Mouse (Mus musculus): ENCODE data around the gene Trim60.

The Trim60 gene

DNA sequence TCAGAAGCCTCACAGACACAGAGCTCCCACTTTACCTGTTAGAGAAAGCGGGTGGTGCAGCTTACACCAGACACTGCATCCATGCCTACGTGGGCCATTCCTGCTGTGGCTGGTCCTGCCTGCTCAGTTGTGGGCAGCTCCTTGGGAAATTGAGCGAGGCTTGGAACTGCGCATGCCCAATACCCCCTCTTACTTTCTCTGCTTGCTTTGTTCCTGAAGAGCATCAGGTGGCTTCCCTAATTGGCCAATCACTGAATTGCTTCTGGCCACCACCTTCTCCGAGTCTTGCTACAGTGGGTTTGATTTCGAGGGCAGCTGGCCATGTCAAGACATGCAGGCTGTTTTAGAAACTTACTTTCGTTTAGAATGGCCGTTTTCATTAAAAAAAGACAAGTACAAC, at the start of gene Trim60, which contains the start of gene Trim61:
Trim60 (minus strand) TSS at position 162 of the 400 bp plus-strand sequence.
Trim61 (minus strand) TSS at position 101 of the 400 bp plus-strand sequence.
- no peak for DNase-seq

- DNase-seq = no peak
Observed at GRCm38 (mm10) chr8:65067694-65068472, 49.5 kb upstream of the Trim60 start.

DNA sequence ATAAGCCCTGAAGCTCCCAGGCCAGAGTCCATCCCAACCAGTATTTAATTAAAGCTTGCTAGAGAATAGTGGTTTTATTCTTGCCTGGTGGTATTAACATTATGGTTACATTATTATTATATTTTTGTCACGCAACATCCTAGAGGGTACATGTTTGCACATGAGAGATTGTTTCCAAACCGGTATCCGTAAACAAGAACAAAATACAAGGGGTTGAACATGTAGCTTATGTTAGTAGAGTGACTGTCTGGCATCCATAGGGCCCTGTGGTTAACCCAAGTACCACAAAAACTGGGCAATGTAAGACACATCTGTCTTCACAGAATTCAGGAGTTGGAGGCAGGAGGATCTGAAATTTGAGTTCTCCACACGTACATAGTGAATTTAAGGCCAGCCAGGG, 48.6 kb upstream of the Trim60 start:
- no peak for DNase-seq

DNA sequence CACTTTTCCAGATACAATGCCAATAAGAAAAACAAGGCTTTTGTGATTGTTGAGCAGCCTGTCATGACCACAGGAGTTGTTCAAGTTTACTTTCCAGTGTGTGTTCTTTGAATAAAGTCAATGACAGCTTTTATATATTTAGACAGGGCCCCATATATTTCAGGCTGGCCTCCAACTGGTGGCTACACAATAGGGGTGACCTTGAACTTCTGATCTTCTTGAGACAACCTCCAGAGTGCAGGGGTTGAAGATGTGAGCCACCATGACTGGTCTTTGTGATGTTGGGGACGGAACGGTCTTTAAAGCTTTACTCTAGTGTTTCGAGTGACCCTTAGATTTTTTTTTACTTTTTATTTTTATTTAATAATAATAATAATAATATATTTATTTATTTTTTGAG, 47.2 kb upstream of the Trim60 start:
- DNase-seq = no peak

DNA sequence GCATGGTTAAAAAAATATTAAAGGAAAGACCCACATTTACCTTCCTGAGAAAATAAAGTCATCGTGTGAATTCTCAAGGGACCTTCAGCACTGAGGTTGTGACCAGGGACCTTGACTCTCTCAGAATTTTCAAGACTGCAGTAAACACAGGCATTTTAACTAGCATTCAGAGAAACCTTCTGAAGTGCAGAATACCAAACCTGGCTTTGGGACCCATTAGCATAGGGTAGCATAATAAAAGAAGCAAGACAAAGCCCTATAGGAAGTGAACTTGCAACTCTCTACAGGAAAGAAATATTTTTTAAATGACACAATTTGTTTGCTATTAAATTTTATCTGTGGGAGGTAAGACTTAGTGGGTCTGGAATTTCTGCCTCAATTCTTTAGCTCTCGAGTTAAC, 45.7 kb upstream of the Trim60 start:
- no peak for DNase-seq

GRCm38 (mm10) chr8:65062195-65062594, 43.8 kb upstream of the Trim60 start:
- DNase-seq = no peak

- no peak for DNase-seq
Observed at GRCm38 (mm10) chr8:65056722-65057121, 38.3 kb upstream of the Trim60 start.

DNA sequence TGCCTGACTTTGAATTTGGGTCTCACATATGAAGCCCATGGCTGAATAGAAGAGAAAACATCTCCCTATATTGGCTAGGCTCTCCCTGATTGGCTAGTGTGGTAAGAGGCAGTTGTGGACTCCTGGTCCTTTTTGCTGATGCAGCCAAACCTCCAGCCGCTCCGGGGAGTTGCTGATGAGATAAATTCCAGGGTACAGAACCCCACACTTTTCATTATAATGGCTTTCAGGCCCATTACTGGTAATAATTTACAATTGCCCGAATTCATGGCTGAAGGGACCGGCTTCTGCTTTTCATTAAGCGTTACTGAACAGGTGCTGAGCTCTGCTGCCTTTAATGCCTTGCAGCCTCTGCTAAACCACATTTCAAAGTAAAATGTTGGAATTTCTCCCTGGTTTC, 35.6 kb upstream of the Trim60 start:
- no peak for DNase-seq

GRCm38 (mm10) chr8:65053554-65053953, 35.2 kb upstream of the Trim60 start:
- DNase-seq = no peak

GRCm38 (mm10) chr8:65047801-65048200, 29.4 kb upstream of the Trim60 start:
- no peak for DNase-seq

DNA sequence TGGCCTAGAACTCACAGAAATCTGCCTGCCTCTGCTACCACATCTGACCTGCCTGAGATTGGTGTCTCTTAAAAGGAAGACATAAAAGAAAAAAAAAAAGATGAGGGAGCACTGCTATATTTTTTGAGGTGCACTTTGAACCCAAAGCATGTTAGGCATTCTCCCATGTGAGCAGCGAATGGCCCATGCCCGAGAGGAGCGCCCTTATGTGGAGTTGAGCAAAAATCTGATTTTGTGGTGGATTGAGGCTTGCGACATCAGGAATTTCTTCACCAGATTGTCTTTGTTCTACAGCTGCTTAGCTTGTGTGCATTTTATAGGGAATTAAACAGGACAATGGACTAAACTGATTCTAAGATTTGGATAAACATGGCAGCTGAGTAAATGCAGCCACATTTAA, 28.8 kb upstream of the Trim60 start:
- no peak for DNase-seq

- DNase-seq = no peak
Observed at GRCm38 (mm10) chr8:65046565-65046964, 28.2 kb upstream of the Trim60 start.

GRCm38 (mm10) chr8:65037117-65037533, 18.7 kb upstream of the Trim60 start, which contains the start of gene Apela:
TSS of gene Apela (minus strand) at chr8:65037336.
- peak; percentile 72 for DNase-seq

- no peak for DNase-seq
Observed at GRCm38 (mm10) chr8:65034136-65034535, 15.8 kb upstream of the Trim60 start.

- DNase-seq = no peak
Observed at GRCm38 (mm10) chr8:65033056-65033455, 14.7 kb upstream of the Trim60 start.

GRCm38 (mm10) chr8:65032107-65032506, 13.7 kb upstream of the Trim60 start:
- DNase-seq = no peak

- DNase-seq = no peak
Observed at GRCm38 (mm10) chr8:65030735-65031485, 12.5 kb upstream of the Trim60 start.

GRCm38 (mm10) chr8:65029776-65030175, 11.4 kb upstream of the Trim60 start:
- peak; percentile 41 for DNase-seq

GRCm38 (mm10) chr8:65028959-65029686, 10.7 kb upstream of the Trim60 start:
- DNase-seq = peak; percentile 15

- DNase-seq = peak; percentile 63
Observed at GRCm38 (mm10) chr8:65022485-65022884, 4.1 kb upstream of the Trim60 start.

- peak; percentile 41 for DNase-seq
Observed at GRCm38 (mm10) chr8:65007616-65008015, 10.8 kb downstream of the Trim60 start.

- no peak for DNase-seq
Observed at GRCm38 (mm10) chr8:64998806-64999365, 19.5 kb downstream of the Trim60 start.

- DNase-seq = no peak
Observed at GRCm38 (mm10) chr8:64987731-64988130, 30.7 kb downstream of the Trim60 start, which contains the start of gene Trim75. TSS of gene Trim75 (minus strand) at chr8:64987831.
